Mouse (Mus musculus) stomach, postnatal 0 days (tissue): ENCODE measurements around the gene Coa5.

ENCODE experiments used
- CTCF ChIP-seq: IDR thresholded peaks from 2 replicates; pipeline ENCODE4 v1.5.1; 2016; ENCODE audit warnings: antibody characterized with exemption, low read depth, mild to moderate bottlenecking, moderate library complexity
- EP300 ChIP-seq: optimal IDR thresholded peaks from 2 replicates; pipeline ENCODE3; 2016; ENCODE audit warnings: antibody characterized with exemption

GRCm38 (mm10) chr1:37386448-37386971 is 43.4 kb downstream of the Coa5 start:
- TF ChIP-seq CTCF (no peak), EP300 (no peak)
